ENCODE assay signal across 14 mouse cellular contexts in the genomic region with DNA sequence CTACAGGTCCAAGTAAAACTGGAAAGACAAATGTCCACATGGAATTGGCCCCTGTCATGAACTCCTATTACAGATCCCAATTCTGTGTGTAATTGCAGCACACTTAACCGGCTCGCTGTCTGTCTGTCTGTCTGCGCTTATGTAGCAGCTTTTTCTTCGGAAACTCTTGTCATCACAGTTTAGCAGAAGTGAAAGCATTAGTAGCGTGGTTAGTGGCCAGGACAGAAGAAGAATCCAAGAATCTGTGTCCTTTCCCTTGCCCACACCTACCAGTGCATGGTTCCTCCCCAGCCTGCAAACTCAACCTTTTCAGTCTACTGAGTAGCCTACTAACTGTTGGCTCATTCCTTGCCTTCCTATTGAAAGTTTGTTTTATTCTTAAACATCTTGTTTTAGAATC.
DNase-seq lines count a peak whose midpoint lies in the region; ATAC-seq and TF ChIP-seq lines count a peak whose summit lies in the region.
"Had no signal": no experiment of that assay in that cellular context is flagged by ENCODE, and none has a peak within 500 bp of the region (broad histone marks: within the 10 kb centered on the region; RNA-seq: fewer than 3 reads in every experiment).

No protein-coding gene starts in this region.

- peak; percentile 97 for TF ChIP-seq EP300 in CH12.LX (IDR thresholded peaks at IDR 0.05; ENCODE audit: low read length)

- no peaks in the 10 kb centered on the region for H3K9me3 ChIP-seq in lung, embryonic 14.5 days (ENCODE audit: low read depth, low read length)
- peaks cover 8% of the 10 kb centered on the region for H3K9me3 ChIP-seq in CH12.LX (replicated peaks; ENCODE audit: low read length)
- H3K9me3 ChIP-seq: embryonic facial prominence, embryonic 12.5 days; hindbrain, embryonic 12.5 days; intestine, embryonic 15.5 days; midbrain, embryonic 15.5 days; stomach, embryonic 15.5 days had no signal

- in situ Hi-C loops in CH12.LX (cut with MboI; ENCODE audit: low pct_ligation_motif_present, low pct_unique_long_range_greater_than_20kb, low sequenced_read_pairs): no loop called here

- no peak for DNase-seq in lung, embryonic 14.5 days
- DNase-seq in lung, postnatal 36 days: no peak
- peak; percentile 83 for DNase-seq in CH12.LX (ENCODE audit: extremely low read depth)
- DNase-seq in kidney, postnatal 10 days: no peak
- no peak for DNase-seq in retina, postnatal 1 day
- DNase-seq: cerebellum, postnatal 14 days; thymus, postnatal 25 days had no signal

- H3K9ac ChIP-seq in lung, embryonic 14.5 days: no peak overlapping the region
- H3K9ac ChIP-seq in CH12.LX (ENCODE audit: insufficient read depth, low read depth): peak overlapping the region; percentile 65
- H3K9ac ChIP-seq: embryonic facial prominence, embryonic 12.5 days; hindbrain, embryonic 12.5 days; intestine, embryonic 15.5 days; midbrain, embryonic 15.5 days; stomach, embryonic 15.5 days had no signal

- H3K4me2 ChIP-seq in lung, embryonic 14.5 days: no peak overlapping the region
- H3K4me2 ChIP-seq in CH12.LX (ENCODE audit: insufficient read depth, low read depth, poor library complexity, severe bottlenecking): peak overlapping the region; percentile 64
- H3K4me2 ChIP-seq: embryonic facial prominence, embryonic 12.5 days; hindbrain, embryonic 12.5 days; intestine, embryonic 15.5 days; midbrain, embryonic 15.5 days; stomach, embryonic 15.5 days had no signal

- TF ChIP-seq POLR2A in CH12.LX (IDR thresholded peaks at IDR 0.05; ENCODE audit: low read depth, low read length): peak; percentile 27; the same call in 1 of the 2 replicates

- no peak for TF ChIP-seq CTCF in lung, embryonic 14.5 days (IDR thresholded peaks at IDR 0.05; ENCODE audit: low read depth)
- TF ChIP-seq CTCF in CH12.LX (conservative IDR thresholded peaks at IDR 0.05 in 1 of 2, IDR thresholded peaks at IDR 0.05 in 1 of 2; ENCODE audit: low read depth in 2 of 2, low read length in 2 of 2): no peak

- WGBS in lung, embryonic 14.5 days: 85% methylated on average over 5 of the region's 5 CpGs

- ATAC-seq in lung, embryonic 14.5 days (ENCODE audit: insufficient read depth): no peak
- peak; percentile 78 for ATAC-seq in granulocyte monocyte progenitor cell, adult 5-6 weeks (replicated peaks; ENCODE audit: poor library complexity, severe bottlenecking)
- ATAC-seq in megakaryocyte progenitor cell, adult 5-6 weeks (replicated peaks; ENCODE audit: poor library complexity): peak; percentile 68
- ATAC-seq: midbrain, embryonic 15.5 days had no signal

- H3K27ac ChIP-seq in lung, embryonic 14.5 days (ENCODE audit: low read depth): peak overlapping the region; percentile 61; the same call in 1 of the 2 replicates
- H3K27ac ChIP-seq in CH12.LX (ENCODE audit: insufficient read depth, low read depth): peak overlapping the region; percentile 35
- H3K27ac ChIP-seq: hindbrain, embryonic 12.5 days; midbrain, embryonic 15.5 days had no signal

- H3K79me2 ChIP-seq in CH12.LX (replicated peaks; ENCODE audit: control insufficient read depth, extremely low read depth, insufficient read depth, poor library complexity, severe bottlenecking): no peaks in the 10 kb centered on the region

- dilution Hi-C loops in CH12.LX (cut with MboI; ENCODE audit: extremely low pct_ligation_motif_present, extremely low pct_unique_long_range_greater_than_20kb, low sequenced_read_pairs): no loop called here

- H3K4me1 ChIP-seq in lung, embryonic 14.5 days (ENCODE audit: insufficient read depth): 0 out of 2 replicates have a peak, but pooled peaks cover 5% of the 10 kb centered on the region
- H3K4me1 ChIP-seq in CH12.LX (ENCODE audit: control insufficient read depth in 1 of 2, insufficient read depth in 2 of 2): peaks cover 29 to 79% of the 10 kb centered on the region in 2 experiments
- H3K4me1 ChIP-seq: midbrain, embryonic 15.5 days had no signal

- H3K36me3 ChIP-seq in lung, embryonic 14.5 days (ENCODE audit: insufficient read depth): no peaks in the 10 kb centered on the region
- peaks cover 0 to 6% of the 10 kb centered on the region in 2 experiments for H3K36me3 ChIP-seq in CH12.LX (replicated peaks in 1 of 2; ENCODE audit: control insufficient read depth in 1 of 2, insufficient read depth in 1 of 2, low read length in 1 of 2)
- H3K36me3 ChIP-seq: embryonic facial prominence, embryonic 12.5 days; hindbrain, embryonic 12.5 days; intestine, embryonic 15.5 days; midbrain, embryonic 15.5 days; stomach, embryonic 15.5 days had no signal

- no peak overlapping the region for H3K4me3 ChIP-seq in lung, embryonic 14.5 days (ENCODE audit: low read depth, low read length)
- H3K4me3 ChIP-seq in CH12.LX (replicated peaks in 1 of 3; ENCODE audit: low read depth in 2 of 3, low read length in 2 of 3, poor library complexity in 1 of 3): no peak overlapping the region
- H3K4me3 ChIP-seq: embryonic facial prominence, embryonic 12.5 days; hindbrain, embryonic 12.5 days; intestine, embryonic 15.5 days; midbrain, embryonic 15.5 days; stomach, embryonic 15.5 days had no signal

- TF ChIP-seq RAD21 in CH12.LX (IDR thresholded peaks at IDR 0.05; ENCODE audit: low read depth, low read length): no peak; the same call in none of the 2 replicates

- no peaks in the 10 kb centered on the region for H3K27me3 ChIP-seq in lung, embryonic 14.5 days (ENCODE audit: insufficient read depth, low read length)
- no peaks in the 10 kb centered on the region for H3K27me3 ChIP-seq in CH12.LX (replicated peaks)
- H3K27me3 ChIP-seq: embryonic facial prominence, embryonic 12.5 days; hindbrain, embryonic 12.5 days; intestine, embryonic 15.5 days; midbrain, embryonic 15.5 days; stomach, embryonic 15.5 days had no signal

TF ChIP-seq in CH12.LX, 34 proteins besides CTCF, POLR2A, EP300 and RAD21:
- TF ChIP-seq ELF1 (IDR thresholded peaks at IDR 0.05; ENCODE audit: low read depth, low read length): 0 out of 2 replicates have a peak, but pooled peaks have one; percentile 19
- 0 out of 2 replicates have a peak, but pooled peaks have one; percentile 74 for TF ChIP-seq RCOR1 (conservative IDR thresholded peaks at IDR 0.05; ENCODE audit: low read depth, low read length)
- TF ChIP-seq SIN3A (IDR thresholded peaks at IDR 0.05; ENCODE audit: low read length): peak; percentile 48; the same call in 1 of the 2 replicates
- TF ChIP-seq POLR2AphosphoS2 (IDR thresholded peaks at IDR 0.05; ENCODE audit: low read depth, low read length): no peak
- peak; percentile 96 for TF ChIP-seq IRF4 (IDR thresholded peaks at IDR 0.05; ENCODE audit: low read depth, low read length)
- TF ChIP-seq ETS1 (conservative IDR thresholded peaks at IDR 0.05; ENCODE audit: low read depth, low read length): peak; percentile 76
- TF ChIP-seq BHLHE40 (IDR thresholded peaks at IDR 0.05; ENCODE audit: low read depth, low read length): peak; percentile 80
- no peak for TF ChIP-seq USF2 (conservative IDR thresholded peaks at IDR 0.05; ENCODE audit: low read depth, low read length)
- TF ChIP-seq MAFK (IDR thresholded peaks at IDR 0.05; ENCODE audit: insufficient replicate concordance, low read length): peak; percentile 64; the same call in 1 of the 2 replicates
- no peak for TF ChIP-seq NRF1 (IDR thresholded peaks at IDR 0.05; ENCODE audit: low read depth, low read length)
- no peak for TF ChIP-seq ZC3H11A (IDR thresholded peaks at IDR 0.05; ENCODE audit: low read depth, low read length)
- no peak for TF ChIP-seq GABPA (IDR thresholded peaks at IDR 0.05; ENCODE audit: insufficient replicate concordance, low read depth, low read length)
- peak; percentile 78 for TF ChIP-seq MAX (IDR thresholded peaks at IDR 0.05; ENCODE audit: low read length)
- no peak for TF ChIP-seq UBTF (IDR thresholded peaks at IDR 0.05; ENCODE audit: low read depth, low read length)
- TF ChIP-seq ZKSCAN1 (IDR thresholded peaks at IDR 0.05; ENCODE audit: borderline replicate concordance, low read depth, low read length): no peak
- TF ChIP-seq TCF12 (IDR thresholded peaks at IDR 0.05; ENCODE audit: low read depth, low read length): peak; percentile 61; the same call in 1 of the 2 replicates
- peak; percentile 47; the same call in 1 of the 2 replicates for TF ChIP-seq CHD2 (IDR thresholded peaks at IDR 0.05; ENCODE audit: low read length)
- TF ChIP-seq MXI1 (IDR thresholded peaks at IDR 0.05; ENCODE audit: low read depth, low read length): no peak; the same call in 1 of the 2 replicates
- TF ChIP-seq HCFC1 (IDR thresholded peaks at IDR 0.05; ENCODE audit: low read depth, low read length): 0 out of 2 replicates have a peak, but pooled peaks have one; percentile 28
- TF ChIP-seq TBP (conservative IDR thresholded peaks at IDR 0.05; ENCODE audit: low read depth, low read length): peak; percentile 61
- peak; percentile 87 for TF ChIP-seq MYC (IDR thresholded peaks at IDR 0.05; ENCODE audit: low read depth, low read length)
- peak; percentile 36 for TF ChIP-seq JUN (IDR thresholded peaks at IDR 0.05; ENCODE audit: insufficient read depth, low read depth, low read length)
- TF ChIP-seq SMC3 (IDR thresholded peaks at IDR 0.05; ENCODE audit: low read depth, low read length): peak; percentile 16; the same call in 1 of the 2 replicates
- no peak for TF ChIP-seq NELFE (IDR thresholded peaks at IDR 0.05; ENCODE audit: low read depth, low read length)
- TF ChIP-seq JUND (conservative IDR thresholded peaks at IDR 0.05; ENCODE audit: low read depth, low read length): no peak
- TF ChIP-seq E2F4 (IDR thresholded peaks at IDR 0.05; ENCODE audit: insufficient replicate concordance, low read depth, low read length): no peak
- no peak for TF ChIP-seq PAX5 (IDR thresholded peaks at IDR 0.05; ENCODE audit: low read length)
- peak; percentile 80 for TF ChIP-seq MEF2A (IDR thresholded peaks at IDR 0.05; ENCODE audit: borderline replicate concordance, low read depth, low read length)
